Mouse (Mus musculus): Measurements from ENCODE around the gene Fbxw4. TPM values are rescaled to one million over a fixed set of nuclear protein-coding genes. Genes with fewer than 3 reads are reported as not detected.

Gene Fbxw4
- total and polyA plus RNA-seq, 2 experiments from 2014 or later = 3.0 to 43.7 TPM

- 64% methylated on average over 6 of the region's 6 CpGs for WGBS
- H3K9me3 ChIP-seq (replicated peaks; ENCODE audit: control insufficient read depth, low read length) = no peaks in the 10 kb centered on the region
- ATAC-seq (ENCODE audit: insufficient read depth, low read depth) = no peak
- no peak for TF ChIP-seq EP300 (IDR thresholded peaks at IDR 0.05; ENCODE audit: low read depth)
- TF ChIP-seq CTCF (IDR thresholded peaks at IDR 0.05; ENCODE audit: low read depth) = no peak
- no peaks in the 10 kb centered on the region for H3K27me3 ChIP-seq (ENCODE audit: control insufficient read depth, insufficient read depth, low read length)
- no peak overlapping the region for H3K27ac ChIP-seq (ENCODE audit: low read depth)
- DNase-seq (ENCODE audit: low spot score) = no peak
- H3K9ac ChIP-seq (replicated peaks; ENCODE audit: low read depth, low read length) = no peak overlapping the region
- no peak overlapping the region for H3K4me2 ChIP-seq (ENCODE audit: low read depth, low read length)
- H3K4me1 ChIP-seq (ENCODE audit: control insufficient read depth, insufficient read depth) = peaks cover 9% of the 10 kb centered on the region; the same call in 1 of the 2 replicates
- H3K36me3 ChIP-seq (replicated peaks; ENCODE audit: control insufficient read depth, insufficient read depth, low read length) = peaks cover 9% of the 10 kb centered on the region
- H3K4me3 ChIP-seq (ENCODE audit: low read depth, low read length) = no peak overlapping the region
These were observed 72.4 kb downstream of the Fbxw4 start for GRCm38 (mm10) chr19:45587509-45588292.

GRCm38 (mm10) chr19:45586850-45587249 is 73.3 kb downstream of the Fbxw4 start:
- no peak overlapping the region for H3K27ac ChIP-seq (ENCODE audit: low read depth)
- no peak for ATAC-seq (ENCODE audit: insufficient read depth, low read depth)

GRCm38 (mm10) chr19:45584856-45585620 is 75.1 kb downstream of the Fbxw4 start:
- TF ChIP-seq CTCF (IDR thresholded peaks at IDR 0.05; ENCODE audit: low read depth) (no peak), EP300 (IDR thresholded peaks at IDR 0.05; ENCODE audit: low read depth) (no peak)
- H3K4me3 ChIP-seq (ENCODE audit: low read depth, low read length) = no peak overlapping the region
- peaks cover 9% of the 10 kb centered on the region for H3K36me3 ChIP-seq (replicated peaks; ENCODE audit: control insufficient read depth, insufficient read depth, low read length)
- H3K27me3 ChIP-seq (ENCODE audit: control insufficient read depth, insufficient read depth, low read length) = no peaks in the 10 kb centered on the region
- no peaks in the 10 kb centered on the region for H3K9me3 ChIP-seq (replicated peaks; ENCODE audit: control insufficient read depth, low read length)
- H3K9ac ChIP-seq (replicated peaks; ENCODE audit: low read depth, low read length) = no peak overlapping the region
- ATAC-seq (ENCODE audit: insufficient read depth, low read depth) (no peak), DNase-seq (ENCODE audit: low spot score) (no peak)
- peaks cover 5% of the 10 kb centered on the region; the same call in 1 of the 2 replicates for H3K4me1 ChIP-seq (ENCODE audit: control insufficient read depth, insufficient read depth)
- H3K4me2 ChIP-seq (ENCODE audit: low read depth, low read length) = no peak overlapping the region
- 68% methylated on average over 9 of the region's 9 CpGs for WGBS
- H3K27ac ChIP-seq (ENCODE audit: low read depth) = no peak overlapping the region

More at GRCm38 (mm10) chr19:45586850-45587249, 73.3 kb downstream of the Fbxw4 start:
- no peaks in the 10 kb centered on the region for H3K9me3 ChIP-seq (replicated peaks; ENCODE audit: control insufficient read depth, low read length)
- peaks cover 7% of the 10 kb centered on the region; the same call in 1 of the 2 replicates for H3K4me1 ChIP-seq (ENCODE audit: control insufficient read depth, insufficient read depth)
- H3K4me3 ChIP-seq (ENCODE audit: low read depth, low read length) = no peak overlapping the region
- DNase-seq (ENCODE audit: low spot score) = no peak
- no peak for TF ChIP-seq EP300 (IDR thresholded peaks at IDR 0.05; ENCODE audit: low read depth)
- TF ChIP-seq CTCF (IDR thresholded peaks at IDR 0.05; ENCODE audit: low read depth) = no peak
- no peaks in the 10 kb centered on the region for H3K27me3 ChIP-seq (ENCODE audit: control insufficient read depth, insufficient read depth, low read length)
- no peak overlapping the region for H3K9ac ChIP-seq (replicated peaks; ENCODE audit: low read depth, low read length)
- H3K4me2 ChIP-seq (ENCODE audit: low read depth, low read length) = no peak overlapping the region
- H3K36me3 ChIP-seq (replicated peaks; ENCODE audit: control insufficient read depth, insufficient read depth, low read length) = peaks cover 9% of the 10 kb centered on the region
- WGBS = 69% methylated on average over 3 of the region's 3 CpGs

- H3K4me1 ChIP-seq (ENCODE audit: control insufficient read depth, insufficient read depth) = peaks cover 15% of the 10 kb centered on the region
- no peaks in the 10 kb centered on the region for H3K9me3 ChIP-seq (replicated peaks; ENCODE audit: control insufficient read depth, low read length)
- H3K27me3 ChIP-seq (ENCODE audit: control insufficient read depth, insufficient read depth, low read length) = no peaks in the 10 kb centered on the region
- peaks cover 18% of the 10 kb centered on the region for H3K36me3 ChIP-seq (replicated peaks; ENCODE audit: control insufficient read depth, insufficient read depth, low read length)
- no peak overlapping the region for H3K27ac ChIP-seq (ENCODE audit: low read depth)
- DNase-seq (ENCODE audit: low spot score) = no peak
- no peak overlapping the region for H3K4me2 ChIP-seq (ENCODE audit: low read depth, low read length)
- no peak for TF ChIP-seq EP300 (IDR thresholded peaks at IDR 0.05; ENCODE audit: low read depth)
- TF ChIP-seq CTCF (IDR thresholded peaks at IDR 0.05; ENCODE audit: low read depth) = no peak
- ATAC-seq (ENCODE audit: insufficient read depth, low read depth) = no peak
- H3K4me3 ChIP-seq (ENCODE audit: low read depth, low read length) = no peak overlapping the region
- H3K9ac ChIP-seq (replicated peaks; ENCODE audit: low read depth, low read length) = no peak overlapping the region
- 94% methylated on average over 6 of the region's 6 CpGs for WGBS
These were observed 77.0 kb downstream of the Fbxw4 start for GRCm38 (mm10) chr19:45583136-45583535.

- no peak overlapping the region for H3K4me3 ChIP-seq (ENCODE audit: low read depth, low read length)
- no peak overlapping the region for H3K27ac ChIP-seq (ENCODE audit: low read depth)
- H3K4me2 ChIP-seq (ENCODE audit: low read depth, low read length) = no peak overlapping the region
- no peaks in the 10 kb centered on the region for H3K27me3 ChIP-seq (ENCODE audit: control insufficient read depth, insufficient read depth, low read length)
- ATAC-seq (ENCODE audit: insufficient read depth, low read depth) (no peak), DNase-seq (ENCODE audit: low spot score) (no peak)
- H3K4me1 ChIP-seq (ENCODE audit: control insufficient read depth, insufficient read depth) = peaks cover 15% of the 10 kb centered on the region
- no peak overlapping the region for H3K9ac ChIP-seq (replicated peaks; ENCODE audit: low read depth, low read length)
- peaks cover 25% of the 10 kb centered on the region for H3K36me3 ChIP-seq (replicated peaks; ENCODE audit: control insufficient read depth, insufficient read depth, low read length)
- no peaks in the 10 kb centered on the region for H3K9me3 ChIP-seq (replicated peaks; ENCODE audit: control insufficient read depth, low read length)
- WGBS = 45% methylated on average over 8 of the region's 8 CpGs
- TF ChIP-seq EP300 (IDR thresholded peaks at IDR 0.05; ENCODE audit: low read depth) (no peak), CTCF (IDR thresholded peaks at IDR 0.05; ENCODE audit: low read depth) (no peak)
These were observed 78.0 kb downstream of the Fbxw4 start for GRCm38 (mm10) chr19:45582161-45582560.
